Mouse (Mus musculus) G1E (cell line): ENCODE data around the gene Pithd1.

ENCODE experiments used
- CTCF ChIP-seq: IDR thresholded peaks from 2 replicates; pipeline ENCODE4 v1.5.1; 2012; ENCODE audit warnings: low read depth, low read length, inconsistent platforms, mixed read lengths
- GATA1 ChIP-seq: IDR thresholded peaks from 2 replicates; pipeline ENCODE4 v1.6.1; 2012; ENCODE audit warnings: borderline replicate concordance, low read length, inconsistent platforms, mixed read lengths
- GATA2 ChIP-seq: IDR thresholded peaks from 2 replicates; pipeline ENCODE4 v1.6.1; 2012; ENCODE audit warnings: low read depth, low read length, inconsistent platforms, borderline replicate concordance
- TAL1 ChIP-seq: conservative IDR thresholded peaks from 2 replicates; pipeline ENCODE4 v1.6.1; 2012; ENCODE audit warnings: low read depth, low read length, inconsistent platforms, mixed read lengths

DNA sequence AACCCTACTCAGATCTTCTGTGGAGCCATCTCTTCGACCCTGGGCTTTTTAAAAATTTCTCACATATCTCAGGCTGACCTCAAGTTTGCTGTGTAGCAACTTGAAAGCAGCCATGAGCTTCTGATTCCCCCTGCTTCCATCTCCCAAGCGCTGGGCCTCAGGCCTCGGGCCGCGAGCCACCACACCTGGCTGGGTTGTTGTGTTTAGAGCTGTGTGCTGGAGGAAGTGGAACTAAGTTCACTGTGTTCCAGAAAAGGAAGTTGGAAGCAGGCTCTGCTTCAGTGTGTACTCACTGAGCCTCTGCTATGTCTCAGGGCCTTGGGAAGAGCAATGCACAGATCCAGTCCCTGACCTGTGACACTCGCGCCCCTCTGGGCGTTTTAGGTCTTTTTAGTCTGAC lies 38.9 kb downstream of the Pithd1 start:
- TF ChIP-seq CTCF, result no peak
- no peak for TF ChIP-seq GATA1
- no peak for TF ChIP-seq TAL1
- no peak for TF ChIP-seq GATA2
